Mouse (Mus musculus) heart, adult 2 months (tissue): ENCODE data around the gene Synpr. TPM values are rescaled to one million over a fixed set of nuclear protein-coding genes. Genes with fewer than 3 reads are reported as not detected.
"Not testable (repeated sequence)": the region's sequence is repeated elsewhere in the genome, so short reads cannot be mapped to it uniquely, and the experiment has no call there.

ENCODE experiments used
- DNase-seq, 2 experiments: peaks; one replicate each; pipeline ENCODE4 v3.0.0; 2021
- H3K27ac ChIP-seq: fragments of 200-600 bp; 2 replicates; pipeline ENCODE4 v1.8.1; 2022
- H3K27me3 ChIP-seq: fragments of 200-500 bp; 2 replicates; pipeline ENCODE4 v1.6.1; 2012; ENCODE audit warnings: mild to moderate bottlenecking, low read length, inconsistent platforms, mixed read lengths; ENCODE audit not compliant: control insufficient read depth, insufficient read depth
- H3K36me3 ChIP-seq: fragments of 200-500 bp; 2 replicates; pipeline ENCODE4 v1.6.1; 2012; ENCODE audit warnings: low read length, inconsistent platforms; ENCODE audit not compliant: control insufficient read depth, insufficient read depth
- H3K4me1 ChIP-seq: fragments of 200-500 bp; 2 replicates; pipeline ENCODE4 v1.6.1; 2011; ENCODE audit warnings: low read length; ENCODE audit not compliant: control insufficient read depth, insufficient read depth
- H3K4me3 ChIP-seq: fragments of 200-600 bp; 2 replicates; pipeline ENCODE4 v1.8.1; 2022
- H3K79me2 ChIP-seq: fragments of 200-500 bp; replicated peaks from 2 replicates; pipeline ENCODE4 v1.6.1; 2012; ENCODE audit warnings: mild to moderate bottlenecking, inconsistent platforms, low read length, moderate library complexity, mixed read lengths; ENCODE audit not compliant: control insufficient read depth, insufficient read depth
- H3K9ac ChIP-seq: fragments of 200-500 bp; 2 replicates; pipeline ENCODE4 v1.6.1; 2012; ENCODE audit warnings: low read depth, mild to moderate bottlenecking, control low read depth, inconsistent platforms, low read length, mixed read lengths
- CTCF ChIP-seq: fragments of 200-600 bp; IDR thresholded peaks from 2 replicates; pipeline ENCODE4 v1.8.1; 2022; ENCODE audit warnings: antibody characterized with exemption, mild to moderate bottlenecking, moderate library complexity
- EP300 ChIP-seq: fragments of 200-500 bp; IDR thresholded peaks from 2 replicates; pipeline ENCODE4 v1.6.1; 2011; ENCODE audit warnings: low read depth, low read length, control low read depth; ENCODE audit not compliant: insufficient read depth
- POLR2A ChIP-seq: fragments of 200-500 bp; IDR thresholded peaks from 2 replicates; pipeline ENCODE4 v1.6.1; 2011; ENCODE audit warnings: mild to moderate bottlenecking, low read depth, low read length, control low read depth; ENCODE audit not compliant: insufficient read depth
- WGBS: fragments of 180-500 bp; shearing (Covaris S2); methylation state at CpG from one replicate; pipeline ENCODE4 v1.1.7; 2018; 5-methylcytosine and 5-hydroxymethylcytosine counted together
- intact Hi-C: fragments of 180-260 bp; cut with DNase I; formaldehyde crosslinking; loops from one replicate; pipeline ENCODE4 v1.15.1; 2025
- long read RNA-seq: library from polyadenylated mRNA; stranded (forward); transcript quantifications from one replicate; pipeline ENCODE4 v2.0.0, GENCODE M21; 2021
- polyA plus RNA-seq: library from polyadenylated mRNA; depleted of rRNA; stranded (reverse); fragments of >200 nt; gene quantifications from 2 replicates; pipeline ENCODE4 v1.2.3, GENCODE M21; 2012; rRNA removed
- total RNA-seq, 2 experiments: library from RNA; stranded (reverse); gene quantifications; 2 replicates each; pipeline ENCODE4 v1.2.3; 2021

Gene Synpr
- total RNA-seq (under 1 TPM; 0.26 to 0.34 TPM), polyA plus RNA-seq (0.32 TPM in 1 of 2 replicates, not detected in the other)
- long read RNA-seq, result 0 reads

- H3K27me3 ChIP-seq, result no peaks in the 10 kb centered on the region
- TF ChIP-seq CTCF (no peak), POLR2A (no peak), EP300 (no peak)
- intact Hi-C loops, result no loop called here
- no peaks in the 10 kb centered on the region for H3K79me2 ChIP-seq
- no peaks in the 10 kb centered on the region for H3K4me1 ChIP-seq
- 7% methylated on average over 27 of the region's 27 CpGs for WGBS
- H3K27ac ChIP-seq, result no peak within 1 kb of the TSS
- no peaks in the 10 kb centered on the region for H3K36me3 ChIP-seq
- H3K4me3 ChIP-seq, result no peak within 1 kb of the TSS
- H3K9ac ChIP-seq, result no peak within 1 kb of the TSS
- no peak for DNase-seq
These were observed at the start of gene Synpr for GRCm38 (mm10) chr14:13284091-13284844. Gene Synpr (plus strand): TSS chr14:13284780.

DNA sequence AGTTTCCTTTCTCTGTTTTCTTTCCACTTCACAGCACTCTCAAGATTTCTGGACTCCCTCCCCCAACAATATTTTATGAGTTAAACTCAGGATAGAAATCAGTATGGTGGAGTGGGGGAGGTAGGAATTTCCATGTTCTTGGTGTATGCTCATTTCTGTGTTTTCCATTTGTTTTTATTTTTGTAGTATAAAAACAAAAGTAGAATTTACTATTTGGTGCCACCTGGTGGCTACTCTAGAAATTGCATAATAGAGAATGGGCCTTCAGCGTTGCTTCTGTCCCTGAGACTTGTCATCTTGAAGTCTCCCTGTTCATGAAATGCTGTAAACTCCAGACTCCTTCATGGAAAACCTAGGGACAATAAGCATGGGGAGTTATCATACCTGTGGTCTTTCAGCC is 47.7 kb upstream of the Synpr start:
- no peak for DNase-seq
- no peak overlapping the region for H3K4me3 ChIP-seq
- peak; percentile 79 for TF ChIP-seq CTCF
- no peak for TF ChIP-seq EP300

DNA sequence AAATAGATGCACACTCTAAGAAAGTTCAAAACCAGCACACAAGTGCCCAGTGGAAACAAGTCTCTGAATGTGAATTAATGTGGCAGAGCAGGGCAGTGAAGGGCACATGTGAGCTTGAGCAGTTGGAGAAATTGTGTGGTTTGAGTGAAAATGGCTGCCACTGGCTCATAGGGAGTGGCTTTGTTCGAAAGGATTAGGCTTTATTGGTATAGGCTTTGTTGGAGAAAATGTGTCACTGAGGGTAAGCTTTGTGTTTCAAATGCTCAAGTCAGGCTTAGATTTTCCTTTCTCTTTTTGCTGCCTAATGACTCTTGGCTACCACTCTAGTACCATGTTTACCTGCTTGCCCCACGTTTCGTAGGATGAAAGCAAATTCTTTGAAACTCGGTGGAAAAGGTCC is 37.1 kb upstream of the Synpr start:
- Histone ChIP-seq H3K9ac (no peak overlapping the region), H3K4me3 (no peak overlapping the region), H3K4me1 (no peaks in the 10 kb centered on the region), H3K27ac (no peak overlapping the region), H3K27me3 (no peaks in the 10 kb centered on the region), H3K79me2 (no peaks in the 10 kb centered on the region), H3K36me3 (no peaks in the 10 kb centered on the region)
- DNase-seq, result no peak
- TF ChIP-seq EP300 (no peak), POLR2A (no peak), CTCF (no peak)
- intact Hi-C loops, result no loop called here
- 52% methylated on average over 4 of the region's 4 CpGs for WGBS

More for the DNA sequence above, 47.7 kb upstream of the Synpr start:
- H3K27me3 ChIP-seq, result no peaks in the 10 kb centered on the region
- H3K9ac ChIP-seq, result no peak overlapping the region
- no peak overlapping the region for H3K27ac ChIP-seq
- H3K4me1 ChIP-seq, result no peaks in the 10 kb centered on the region
- H3K36me3 ChIP-seq, result no peaks in the 10 kb centered on the region
- H3K79me2 ChIP-seq, result no peaks in the 10 kb centered on the region
- intact Hi-C loops, result loop anchor here (1.0 kb wide), 1 partner anchor 662 kb away; no protein-coding TSS in a partner anchor
- 12% methylated on average over 1 of the region's 1 CpGs for WGBS

GRCm38 (mm10) chr14:13249361-13249760 is 35.2 kb upstream of the Synpr start:
- Histone ChIP-seq H3K36me3 (no peaks in the 10 kb centered on the region), H3K27ac (no peak overlapping the region), H3K9ac (no peak overlapping the region), H3K27me3 (no peaks in the 10 kb centered on the region), H3K79me2 (no peaks in the 10 kb centered on the region), H3K4me1 (no peaks in the 10 kb centered on the region), H3K4me3 (no peak overlapping the region)
- no peak for DNase-seq
- intact Hi-C loops, result no loop called here
- TF ChIP-seq POLR2A (no peak), CTCF (0 out of 2 replicates have a peak, but pooled peaks have one; percentile 2)

DNA sequence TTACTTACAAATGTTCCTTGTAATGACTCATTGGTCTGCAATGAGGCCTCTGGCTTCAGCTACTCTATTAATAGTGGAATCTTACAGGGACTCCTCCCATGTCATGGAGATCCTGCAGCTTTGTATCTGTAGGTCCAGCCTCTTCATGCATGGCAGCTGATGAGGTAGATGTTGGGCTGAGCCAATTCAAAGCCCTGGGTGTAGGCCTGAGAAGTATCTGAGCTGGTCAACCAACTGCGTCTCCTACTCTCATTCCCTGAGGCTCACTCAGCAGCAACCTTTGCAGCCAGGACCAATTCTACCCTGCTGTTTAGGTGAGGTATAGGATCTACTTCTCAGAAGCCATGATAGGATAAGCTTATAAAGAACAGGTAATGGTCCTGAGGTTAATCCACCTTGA is 32.0 kb upstream of the Synpr start:
- Histone ChIP-seq H3K4me1 (no peaks in the 10 kb centered on the region), H3K27me3 (no peaks in the 10 kb centered on the region), H3K4me3 (no peak overlapping the region), H3K27ac (no peak overlapping the region), H3K9ac (no peak overlapping the region), H3K79me2 (no peaks in the 10 kb centered on the region), H3K36me3 (no peaks in the 10 kb centered on the region)
- WGBS, result 77% methylated on average over 1 of the region's 1 CpGs
- TF ChIP-seq CTCF, result no peak
- TF ChIP-seq EP300, result no peak
- no peak for TF ChIP-seq POLR2A
- intact Hi-C loops, result no loop called here
- no peak for DNase-seq

DNA sequence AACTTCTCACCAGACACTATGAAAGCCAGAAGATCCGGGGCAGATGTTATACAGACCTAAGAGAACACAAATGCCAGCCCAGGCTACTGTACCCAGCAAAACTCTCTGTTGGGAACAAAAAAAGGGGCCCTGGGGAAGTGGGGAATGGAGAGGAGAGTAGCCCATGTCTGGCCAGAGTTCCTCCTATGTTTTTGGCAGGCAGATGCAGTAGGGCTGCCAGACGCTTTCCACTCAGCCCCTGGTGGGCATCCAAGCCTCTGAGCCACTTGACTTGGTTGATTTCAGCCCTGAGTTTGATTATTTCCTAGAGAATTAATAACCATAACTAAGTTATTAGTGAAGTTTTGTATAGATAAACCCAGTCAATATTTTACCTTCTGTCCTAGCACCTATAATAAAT is 29.8 kb upstream of the Synpr start:
- WGBS, result 53% methylated on average over 2 of the region's 2 CpGs
- H3K4me3 ChIP-seq, H3K79me2 ChIP-seq, H3K27ac ChIP-seq, intact Hi-C loops, H3K36me3 ChIP-seq, H3K4me1 ChIP-seq, H3K27me3 ChIP-seq, DNase-seq, H3K9ac ChIP-seq: not testable (repeated sequence)
